Mouse (Mus musculus) cerebellum, postnatal 4 days (tissue): ENCODE results near the gene Sirt2.
A peak's percentile ranks its signal among the peaks of the same experiment; 100 is the strongest.

ENCODE experiments used
- DNase-seq, 2 experiments: peaks; one replicate each; pipeline ENCODE4 v3.0.0; 2022; ENCODE audit warnings: low spot score in 2 of 2, mixed read lengths in 1 of 2

The Sirt2 gene

DNA sequence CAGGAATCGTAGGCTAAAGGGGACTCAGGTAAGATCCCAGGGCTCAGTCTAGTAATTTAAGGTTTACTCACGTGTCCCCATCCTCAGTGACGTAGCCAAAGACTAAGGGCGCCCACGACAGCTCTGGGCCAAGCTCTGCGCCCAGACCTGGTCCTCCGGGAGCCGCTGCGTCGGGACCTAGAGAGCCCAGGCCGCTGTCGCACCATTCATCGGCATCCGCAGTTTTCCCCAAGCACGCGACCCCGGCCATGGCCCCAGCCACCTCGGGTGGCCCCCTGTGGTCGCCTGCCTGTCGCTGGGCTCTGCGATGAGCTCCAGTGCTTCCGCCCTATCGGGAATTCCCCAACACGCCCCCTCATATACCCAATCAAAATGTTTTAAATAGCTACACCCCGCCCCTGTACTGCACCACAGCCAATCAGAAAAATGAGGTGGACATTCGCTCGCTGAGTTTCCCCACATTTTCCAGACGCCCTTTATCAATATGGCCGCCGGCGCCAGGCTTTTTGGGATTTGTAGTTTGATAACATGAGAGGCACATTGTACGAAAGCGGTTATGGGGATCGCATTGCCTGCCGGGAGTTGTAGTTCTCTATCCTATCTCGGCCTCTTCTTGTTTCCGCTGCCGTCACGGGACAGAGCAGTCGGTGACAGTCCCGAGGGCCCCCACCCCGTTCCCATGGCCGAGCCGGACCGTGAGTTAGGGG is at the start of gene Sirt2:
Gene Sirt2 (plus strand): TSS at position 563 of the 707 bp plus-strand sequence.
- peak; percentile 87 to 95 for DNase-seq

- no peak for DNase-seq
Measured at GRCm38 (mm10) chr7:28717726-28718125, 48.8 kb upstream of the Sirt2 start.

DNA sequence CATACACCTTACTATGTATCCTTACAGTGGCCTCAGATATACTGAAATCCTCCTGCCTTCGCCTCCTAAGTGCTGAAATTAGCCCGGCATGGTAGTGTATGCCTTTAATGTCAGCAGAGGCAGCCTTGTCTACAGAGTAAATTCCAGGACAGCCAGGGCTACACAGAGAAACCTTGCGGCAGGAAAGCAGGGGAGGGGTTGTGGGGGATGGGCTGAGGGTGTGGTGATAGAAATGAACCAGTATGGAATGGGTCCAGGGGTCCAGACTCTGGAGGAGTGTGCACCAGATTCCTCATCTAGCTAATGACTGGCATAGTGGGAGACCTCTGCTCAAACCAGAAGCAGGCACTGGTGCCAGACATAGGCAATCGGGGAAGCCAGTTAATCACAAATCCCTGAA is 47.4 kb upstream of the Sirt2 start:
- no peak for DNase-seq

- DNase-seq = no peak
Measured at GRCm38 (mm10) chr7:28719650-28720049, 46.9 kb upstream of the Sirt2 start.

GRCm38 (mm10) chr7:28720753-28721537 is 45.6 kb upstream of the Sirt2 start:
- no peak for DNase-seq

GRCm38 (mm10) chr7:28722079-28722478 is 44.5 kb upstream of the Sirt2 start:
- DNase-seq = no peak

DNA sequence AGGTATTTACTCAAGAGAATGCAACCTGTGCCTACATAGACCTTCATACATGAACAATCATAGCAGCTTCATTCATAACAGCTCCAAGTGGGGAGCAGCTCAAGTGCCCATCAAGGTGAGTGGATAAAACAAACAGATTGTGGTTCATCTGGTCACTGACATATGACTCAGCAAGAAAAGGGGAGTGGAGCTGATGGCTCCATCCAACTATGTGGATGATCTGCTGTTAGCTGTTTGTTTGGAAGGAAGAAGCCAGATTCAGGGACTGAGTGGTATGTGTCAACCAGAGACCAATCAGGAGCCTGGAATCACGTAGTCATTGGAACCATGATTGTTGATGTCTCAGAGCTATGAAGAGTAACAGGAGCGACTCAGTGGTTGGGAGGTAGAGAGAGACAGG is 41.9 kb upstream of the Sirt2 start:
- no peak for DNase-seq

GRCm38 (mm10) chr7:28726600-28726999 is 39.9 kb upstream of the Sirt2 start:
- peak; percentile 68 to 84 for DNase-seq

GRCm38 (mm10) chr7:28727649-28728340 is 38.7 kb upstream of the Sirt2 start:
- peak in 1 of 2 experiments; percentile 39 for DNase-seq

DNA sequence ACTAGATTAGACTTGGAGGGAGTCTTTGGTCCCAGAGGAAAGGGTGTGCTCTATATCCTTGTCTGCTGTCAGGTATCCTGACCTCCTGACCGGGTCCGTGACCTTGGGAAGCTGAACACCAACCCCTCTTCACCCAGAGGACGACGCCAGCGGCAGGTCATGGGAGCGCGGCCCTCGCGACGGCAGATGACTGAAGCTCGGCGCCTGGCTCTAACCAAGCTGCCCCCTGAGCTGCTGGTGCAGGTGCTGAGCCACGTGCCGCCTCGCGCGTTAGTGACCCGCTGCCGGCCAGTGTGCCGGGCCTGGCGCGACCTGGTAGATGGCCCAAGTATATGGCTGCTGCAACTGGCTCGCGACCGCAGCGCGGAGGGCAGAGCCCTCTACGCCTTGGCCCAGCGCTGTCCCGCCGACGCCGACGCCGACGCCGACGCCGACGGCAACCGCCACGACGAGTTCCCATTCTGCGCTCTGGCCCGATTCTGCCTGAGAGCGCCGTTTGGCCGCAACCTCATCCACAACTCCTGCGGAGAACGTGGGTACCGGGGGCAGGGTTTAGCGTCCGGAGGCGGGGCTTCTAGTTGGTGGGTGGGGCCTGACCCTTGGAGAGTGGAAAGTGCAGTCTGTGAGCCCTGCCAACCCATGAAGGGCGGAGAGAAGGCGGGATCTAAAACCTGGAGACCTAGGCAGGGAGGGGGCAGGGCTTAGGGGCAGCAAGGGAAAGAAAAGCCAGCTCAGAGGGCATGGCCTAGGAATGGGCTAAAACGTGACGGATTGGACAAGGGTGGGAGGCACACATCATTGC is 34.0 kb upstream of the Sirt2 start:
- DNase-seq = peak; percentile 41 to 47

- DNase-seq = no peak
Measured at GRCm38 (mm10) chr7:28733211-28733610, 33.3 kb upstream of the Sirt2 start.

DNA sequence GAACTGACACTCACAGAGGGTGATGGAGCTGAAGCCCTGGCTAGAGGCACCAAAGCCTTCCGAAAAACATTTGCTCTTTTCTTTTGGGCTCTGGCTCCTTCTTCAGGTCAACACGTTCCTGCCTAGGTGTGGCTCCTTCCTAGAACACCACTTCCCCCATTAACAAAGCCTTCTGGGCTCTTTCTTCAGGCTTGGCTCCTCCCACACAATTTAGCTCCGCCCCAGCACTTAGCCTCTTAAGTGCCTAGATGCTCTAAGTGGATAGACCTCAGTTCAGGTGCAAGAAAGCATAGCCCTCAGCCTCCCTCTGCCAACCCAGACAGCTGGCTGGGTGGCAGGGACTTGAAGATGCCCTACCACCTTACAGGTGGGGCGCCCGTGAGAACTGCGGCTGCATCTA is 30.8 kb upstream of the Sirt2 start:
- no peak for DNase-seq

DNA sequence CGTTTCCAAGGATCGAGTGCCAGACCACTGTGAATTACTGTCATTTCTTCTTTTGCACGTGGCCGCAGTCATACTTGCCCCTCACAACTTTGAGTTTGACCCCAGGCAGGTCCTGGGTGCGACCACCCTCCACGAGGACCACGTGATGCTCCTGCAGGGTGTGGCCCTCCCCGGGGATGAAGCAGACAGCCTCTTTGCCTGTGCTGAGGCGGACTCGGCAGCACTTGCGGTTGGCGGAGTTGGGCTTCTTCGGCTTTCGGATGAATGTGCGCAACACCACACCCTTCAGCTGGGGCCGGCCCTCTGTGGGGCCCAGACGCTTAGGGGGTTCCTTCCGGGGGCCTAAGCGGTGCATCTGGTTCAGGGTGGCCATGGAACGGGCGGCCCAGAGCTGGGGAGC is 26.7 kb upstream of the Sirt2 start:
- no peak for DNase-seq

DNA sequence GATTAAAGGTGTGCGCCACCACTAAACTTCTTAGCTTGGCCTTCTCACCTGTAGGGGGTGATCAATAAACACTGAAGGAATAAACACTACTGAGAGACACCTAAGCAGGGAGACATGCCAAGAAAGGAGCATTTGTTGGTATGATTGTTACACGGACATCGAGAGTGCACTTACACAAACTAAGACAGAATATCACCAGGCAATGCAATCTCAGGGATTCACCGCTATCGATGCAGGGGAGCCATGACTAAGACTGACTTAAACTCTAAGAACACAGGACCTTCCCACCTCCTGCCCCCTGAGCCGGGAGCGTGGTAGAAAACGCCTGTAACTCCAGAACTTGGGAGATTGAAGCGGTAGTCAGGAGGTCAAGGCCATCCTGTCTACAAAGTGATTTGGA is 25.6 kb upstream of the Sirt2 start:
- no peak for DNase-seq

- DNase-seq = no peak
Measured at GRCm38 (mm10) chr7:28741368-28741708, 25.2 kb upstream of the Sirt2 start.

- peak; percentile 85 to 95 for DNase-seq
Measured at GRCm38 (mm10) chr7:28741709-28742438, 24.7 kb upstream of the Sirt2 start, which contains the start of the genes Mrps12 and Sars2. Gene Mrps12 (minus strand): TSS chr7:28741820. Gene Sars2 (plus strand): TSS chr7:28741992.

- DNase-seq = no peak
Measured at GRCm38 (mm10) chr7:28749935-28750334, 16.6 kb upstream of the Sirt2 start.

DNA sequence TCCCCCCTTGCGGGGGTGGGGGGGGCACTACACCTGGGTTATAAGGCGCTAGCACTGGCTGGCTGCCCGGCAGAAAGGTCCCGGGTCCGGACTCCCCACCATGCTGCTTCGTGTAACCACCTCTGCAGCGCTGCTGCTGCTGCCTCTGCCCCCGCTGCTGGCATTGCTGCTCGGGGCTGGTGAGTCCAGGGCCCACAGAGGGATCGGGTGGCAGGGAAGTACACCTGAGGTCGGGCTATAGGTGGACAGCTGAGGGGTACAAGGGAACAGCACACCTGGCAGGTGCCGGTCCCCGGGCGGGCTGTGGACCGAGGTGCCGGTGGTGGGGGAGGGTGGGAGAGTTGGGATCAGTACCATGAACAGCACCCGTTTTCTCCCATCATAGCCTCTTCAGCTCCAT is 10.5 kb upstream of the Sirt2 start, which contains the start of gene Ccer2:
Gene Ccer2 (plus strand): TSS at position 96 of the 400 bp plus-strand sequence.
- DNase-seq = no peak

DNA sequence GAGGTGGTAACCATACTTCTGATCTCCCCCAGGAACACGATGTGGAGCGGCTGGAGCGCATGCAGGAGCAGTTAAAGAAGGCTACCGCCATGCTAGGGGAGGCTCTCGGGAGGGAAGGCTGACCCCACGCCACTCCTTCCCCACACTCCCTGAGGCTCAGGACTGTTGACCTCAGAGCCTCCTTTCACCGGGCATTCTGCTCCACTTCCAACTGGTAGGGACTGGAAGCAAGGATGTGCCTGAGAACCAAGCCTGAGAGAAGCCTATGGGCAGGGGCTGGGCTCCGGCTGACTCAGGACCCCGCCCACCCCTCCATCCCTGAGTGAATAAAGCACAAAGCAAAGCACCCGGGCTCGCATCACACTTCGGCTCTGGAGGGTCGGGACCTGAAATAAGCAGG is 7.9 kb upstream of the Sirt2 start:
- DNase-seq = no peak

DNA sequence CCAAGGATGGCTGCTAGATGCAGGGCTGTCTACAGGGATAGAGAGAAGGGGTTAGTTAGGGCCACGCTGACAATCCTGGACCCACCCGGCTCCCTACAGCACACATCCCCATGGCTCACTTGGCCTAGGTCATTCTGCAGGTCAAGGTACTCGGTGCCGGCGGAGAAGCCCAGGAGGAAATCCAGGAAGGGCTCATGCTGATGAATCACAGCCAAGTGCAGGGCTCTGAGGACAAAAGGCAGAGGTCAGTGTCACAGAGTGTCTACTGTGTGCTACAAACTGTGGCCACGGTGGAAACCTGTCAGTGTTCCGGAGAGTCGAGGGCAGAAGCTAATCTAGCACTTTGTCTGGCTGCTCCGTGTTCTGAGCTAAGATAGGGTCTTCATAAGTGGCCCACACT is 4.6 kb upstream of the Sirt2 start:
- no peak for DNase-seq

- no peak for DNase-seq
Measured at GRCm38 (mm10) chr7:28765211-28765610, 1.3 kb upstream of the Sirt2 start.
